Mouse (Mus musculus): ENCODE data around the gene Rgmb. TPM values are rescaled to one million over a fixed set of nuclear protein-coding genes. Genes with fewer than 3 reads are reported as not detected.

The Rgmb gene
- polyA plus RNA-seq, 1 experiment: 41.4 TPM

- DNase-seq: no peak
- H3K4me1 ChIP-seq (ENCODE audit: control insufficient read depth, insufficient read depth, low read length): peaks cover 25% of the 10 kb centered on the region
- no peak overlapping the region for H3K4me3 ChIP-seq (replicated peaks; ENCODE audit: extremely low read depth, low read depth, low read length)
- TF ChIP-seq POLR2A (IDR thresholded peaks at IDR 0.05; ENCODE audit: borderline replicate concordance, extremely low read depth, low read depth, low read length): no peak
- TF ChIP-seq CTCF (IDR thresholded peaks at IDR 0.05; ENCODE audit: insufficient read depth, low read length): no peak
- 15% methylated on average over 3 of the region's 3 CpGs for WGBS
Measured at GRCm38 (mm10) chr17:15823838-15824237, 7.0 kb downstream of the Rgmb start.

- no peak overlapping the region for H3K4me3 ChIP-seq (replicated peaks; ENCODE audit: extremely low read depth, low read depth, low read length)
- no peak for DNase-seq
- peaks cover 25% of the 10 kb centered on the region for H3K4me1 ChIP-seq (ENCODE audit: control insufficient read depth, insufficient read depth, low read length)
- 54% methylated on average over 5 of the region's 5 CpGs for WGBS
- TF ChIP-seq POLR2A (IDR thresholded peaks at IDR 0.05; ENCODE audit: borderline replicate concordance, extremely low read depth, low read depth, low read length) (no peak), CTCF (IDR thresholded peaks at IDR 0.05; ENCODE audit: insufficient read depth, low read length) (no peak)
Measured at GRCm38 (mm10) chr17:15823215-15823614, 7.6 kb downstream of the Rgmb start.

GRCm38 (mm10) chr17:15822376-15822775 lies 8.5 kb downstream of the Rgmb start:
- Histone ChIP-seq H3K4me3 (replicated peaks; ENCODE audit: extremely low read depth, low read depth, low read length) (no peak overlapping the region), H3K4me1 (ENCODE audit: control insufficient read depth, insufficient read depth, low read length) (peaks cover 25% of the 10 kb centered on the region)
- no peak for DNase-seq
- no peak for TF ChIP-seq CTCF (IDR thresholded peaks at IDR 0.05; ENCODE audit: insufficient read depth, low read length)
- no peak for TF ChIP-seq POLR2A (IDR thresholded peaks at IDR 0.05; ENCODE audit: borderline replicate concordance, extremely low read depth, low read depth, low read length)
- 82% methylated on average over 7 of the region's 7 CpGs for WGBS

GRCm38 (mm10) chr17:15821706-15822105 lies 9.1 kb downstream of the Rgmb start:
- DNase-seq: no peak
- 71% methylated on average over 4 of the region's 4 CpGs for WGBS
- Histone ChIP-seq H3K4me3 (replicated peaks; ENCODE audit: extremely low read depth, low read depth, low read length) (no peak overlapping the region), H3K4me1 (ENCODE audit: control insufficient read depth, insufficient read depth, low read length) (peaks cover 25% of the 10 kb centered on the region)
- TF ChIP-seq CTCF (IDR thresholded peaks at IDR 0.05; ENCODE audit: insufficient read depth, low read length): no peak
- no peak for TF ChIP-seq POLR2A (IDR thresholded peaks at IDR 0.05; ENCODE audit: borderline replicate concordance, extremely low read depth, low read depth, low read length)

DNA sequence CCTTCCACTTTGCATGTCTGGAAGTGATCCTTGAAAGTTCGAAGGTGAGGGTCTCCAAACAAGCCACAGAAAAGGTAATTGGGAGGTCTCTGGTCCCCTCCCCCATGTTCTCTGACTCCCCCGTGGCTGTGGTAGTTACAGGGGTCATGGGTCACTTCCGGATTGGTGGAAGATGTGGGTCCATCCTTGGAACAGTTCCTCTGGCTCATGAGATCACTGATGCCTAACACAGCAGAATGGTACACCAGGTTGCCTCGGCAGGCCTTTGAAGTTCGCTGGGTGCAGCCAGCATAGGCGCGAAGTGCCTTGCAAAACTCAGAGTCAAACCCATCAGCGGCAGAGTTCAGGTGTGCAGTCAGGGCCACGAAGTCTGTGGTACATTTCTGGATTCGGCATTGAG lies 10.1 kb downstream of the Rgmb start:
- DNase-seq: no peak
- Histone ChIP-seq H3K4me3 (replicated peaks; ENCODE audit: extremely low read depth, low read depth, low read length) (no peak overlapping the region), H3K4me1 (ENCODE audit: control insufficient read depth, insufficient read depth, low read length) (peaks cover 27% of the 10 kb centered on the region)
- WGBS: 64% methylated on average over 10 of the region's 10 CpGs
- TF ChIP-seq CTCF (IDR thresholded peaks at IDR 0.05; ENCODE audit: insufficient read depth, low read length): no peak
- TF ChIP-seq POLR2A (IDR thresholded peaks at IDR 0.05; ENCODE audit: borderline replicate concordance, extremely low read depth, low read depth, low read length): no peak

DNA sequence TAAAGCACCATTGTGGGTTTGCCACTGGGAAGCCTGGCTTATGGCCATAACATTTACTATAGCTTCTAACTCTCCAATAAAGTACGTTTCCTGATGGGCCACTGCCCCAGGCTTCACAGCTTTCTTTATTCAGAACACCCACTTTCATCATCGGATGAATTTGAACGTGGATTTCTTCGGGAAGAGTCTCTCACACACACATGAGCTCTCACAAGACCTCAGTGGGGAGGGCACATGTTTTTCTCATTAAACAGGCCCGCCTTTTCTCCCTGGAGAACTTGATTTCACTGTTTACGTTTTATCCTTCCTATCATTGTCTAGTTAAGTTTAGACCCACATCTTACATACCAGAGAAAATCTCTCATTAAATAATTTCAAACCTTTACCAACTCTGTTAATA lies 10.7 kb downstream of the Rgmb start:
- Histone ChIP-seq H3K4me3 (replicated peaks; ENCODE audit: extremely low read depth, low read depth, low read length) (no peak overlapping the region), H3K4me1 (ENCODE audit: control insufficient read depth, insufficient read depth, low read length) (peaks cover 32% of the 10 kb centered on the region)
- DNase-seq: no peak
- 25% methylated on average over 6 of the region's 6 CpGs for WGBS
- TF ChIP-seq CTCF (IDR thresholded peaks at IDR 0.05; ENCODE audit: insufficient read depth, low read length) (no peak), POLR2A (IDR thresholded peaks at IDR 0.05; ENCODE audit: borderline replicate concordance, extremely low read depth, low read depth, low read length) (no peak)

DNA sequence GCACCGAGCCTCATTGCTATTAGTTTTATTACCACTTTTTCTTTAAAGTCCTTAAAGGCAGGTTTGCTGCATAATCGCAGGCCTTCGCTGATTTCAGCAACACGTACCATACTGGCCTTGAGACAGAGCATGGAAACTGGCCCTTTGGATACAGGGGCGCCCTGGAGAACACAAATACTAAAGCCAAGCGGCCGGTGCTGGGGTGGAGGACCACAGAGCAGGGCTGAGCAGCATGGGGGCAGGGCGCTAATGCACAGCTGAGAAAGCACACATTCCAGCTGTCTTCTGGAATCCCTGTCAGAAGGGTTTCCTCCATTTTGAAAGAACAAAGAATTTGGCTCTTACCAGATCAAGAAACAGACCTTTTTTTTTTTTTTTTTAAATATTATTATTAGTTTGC lies 12.5 kb downstream of the Rgmb start:
- H3K4me1 ChIP-seq (ENCODE audit: control insufficient read depth, insufficient read depth, low read length): peaks cover 35% of the 10 kb centered on the region
- no peak for DNase-seq
- WGBS: 76% methylated on average over 8 of the region's 8 CpGs
- no peak for TF ChIP-seq CTCF (IDR thresholded peaks at IDR 0.05; ENCODE audit: insufficient read depth, low read length)
- no peak for TF ChIP-seq POLR2A (IDR thresholded peaks at IDR 0.05; ENCODE audit: borderline replicate concordance, extremely low read depth, low read depth, low read length)
- no peak overlapping the region for H3K4me3 ChIP-seq (replicated peaks; ENCODE audit: extremely low read depth, low read depth, low read length)

GRCm38 (mm10) chr17:15817634-15818033 lies 13.2 kb downstream of the Rgmb start:
- peaks cover 32% of the 10 kb centered on the region for H3K4me1 ChIP-seq (ENCODE audit: control insufficient read depth, insufficient read depth, low read length)
- no peak for TF ChIP-seq CTCF (IDR thresholded peaks at IDR 0.05; ENCODE audit: insufficient read depth, low read length)
- no peak for TF ChIP-seq POLR2A (IDR thresholded peaks at IDR 0.05; ENCODE audit: borderline replicate concordance, extremely low read depth, low read depth, low read length)
- no peak overlapping the region for H3K4me3 ChIP-seq (replicated peaks; ENCODE audit: extremely low read depth, low read depth, low read length)
- DNase-seq: no peak
- WGBS: 78% methylated on average over 2 of the region's 2 CpGs

DNA sequence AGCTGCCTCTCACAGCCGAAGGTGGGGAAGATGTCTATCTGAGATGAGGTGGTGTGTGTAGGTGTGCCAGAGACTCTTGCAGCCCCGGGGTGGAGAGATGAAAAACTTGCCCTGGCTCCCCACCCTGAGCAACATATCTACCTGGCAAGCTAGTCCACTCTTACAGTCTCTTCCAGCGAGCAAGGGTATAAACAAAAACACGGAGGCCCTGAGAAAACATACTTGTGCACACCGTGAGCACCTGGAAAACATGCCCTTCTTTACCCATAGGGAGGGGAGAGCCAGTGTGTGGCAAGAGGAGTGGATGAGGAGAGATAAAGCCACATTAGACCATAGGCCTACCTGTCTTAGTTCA lies 13.8 kb downstream of the Rgmb start:
- DNase-seq: no peak
- WGBS: 57% methylated on average over 5 of the region's 5 CpGs
- TF ChIP-seq POLR2A (IDR thresholded peaks at IDR 0.05; ENCODE audit: borderline replicate concordance, extremely low read depth, low read depth, low read length) (no peak), CTCF (IDR thresholded peaks at IDR 0.05; ENCODE audit: insufficient read depth, low read length) (no peak)
- H3K4me3 ChIP-seq (replicated peaks; ENCODE audit: extremely low read depth, low read depth, low read length): no peak overlapping the region
- peaks cover 32% of the 10 kb centered on the region for H3K4me1 ChIP-seq (ENCODE audit: control insufficient read depth, insufficient read depth, low read length)

- Histone ChIP-seq H3K4me1 (ENCODE audit: control insufficient read depth, insufficient read depth, low read length) (peaks cover 32% of the 10 kb centered on the region), H3K4me3 (replicated peaks; ENCODE audit: extremely low read depth, low read depth, low read length) (no peak overlapping the region)
- TF ChIP-seq CTCF (IDR thresholded peaks at IDR 0.05; ENCODE audit: insufficient read depth, low read length) (no peak), POLR2A (IDR thresholded peaks at IDR 0.05; ENCODE audit: borderline replicate concordance, extremely low read depth, low read depth, low read length) (no peak)
- 57% methylated on average over 11 of the region's 11 CpGs for WGBS
- DNase-seq: no peak
Measured at GRCm38 (mm10) chr17:15816379-15817095, 14.3 kb downstream of the Rgmb start.

Measured in lung, adult 2 months (tissue).